Mouse (Mus musculus): ENCODE measurements around the gene Vmn1r199. TPM values are rescaled to one million over a fixed set of nuclear protein-coding genes. Genes with fewer than 3 reads are reported as not detected.
"Not testable (repeated sequence)": the region's sequence is repeated elsewhere in the genome, so short reads cannot be mapped to it uniquely, and the experiment has no call there.

Gene Vmn1r199
- polyA plus RNA-seq (2015; fragmentation: Nextera tagmentation; extraction: Ambion mirVana): not detected in 2 replicates

DNA sequence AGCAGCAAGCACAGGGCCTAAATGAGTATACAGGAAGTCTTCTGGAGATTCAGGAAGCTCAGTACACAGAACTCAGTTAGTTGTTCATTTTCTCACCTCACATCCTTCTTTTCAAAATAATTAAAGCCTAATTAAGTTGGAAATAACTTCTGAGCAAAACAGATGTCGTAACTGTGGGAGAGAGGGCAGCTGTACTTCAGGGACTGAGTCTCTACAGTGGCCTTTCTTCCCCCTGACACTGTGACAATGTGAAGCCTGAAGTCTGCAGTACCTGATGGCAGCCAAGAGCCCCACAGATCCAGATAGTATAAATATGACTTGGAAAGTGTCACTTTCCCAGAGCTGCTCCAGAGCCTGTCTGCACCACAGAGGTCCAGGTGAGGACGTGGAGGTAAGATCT lies at the start of gene Vmn1r199:
Vmn1r199 (plus strand) TSS at position 301 of the 400 bp plus-strand sequence.
- Histone ChIP-seq H3K4me3 (ENCODE audit: low read depth, low read length) (no peak within 1 kb of the TSS), H3K4me2 (ENCODE audit: low read depth, low read length) (no peak within 1 kb of the TSS), H3K9me3 (replicated peaks; ENCODE audit: control insufficient read depth, low read length) (no peaks in the 10 kb centered on the region), H3K27ac (ENCODE audit: low read length) (no peak within 1 kb of the TSS), H3K9ac (ENCODE audit: low read depth, low read length) (no peak within 1 kb of the TSS), H3K4me1 (ENCODE audit: control insufficient read depth, low read depth, low read length) (no peaks in the 10 kb centered on the region), H3K36me3 (ENCODE audit: control insufficient read depth, insufficient read depth) (no peaks in the 10 kb centered on the region), H3K27me3 (ENCODE audit: control insufficient read depth, insufficient read depth, low read depth, low read length) (no peaks in the 10 kb centered on the region)
- no peak for ATAC-seq (ENCODE audit: low read depth)
- WGBS (ENCODE audit: insufficient replicate concordance): 52% methylated on average over 2 of the region's 2 CpGs

DNA sequence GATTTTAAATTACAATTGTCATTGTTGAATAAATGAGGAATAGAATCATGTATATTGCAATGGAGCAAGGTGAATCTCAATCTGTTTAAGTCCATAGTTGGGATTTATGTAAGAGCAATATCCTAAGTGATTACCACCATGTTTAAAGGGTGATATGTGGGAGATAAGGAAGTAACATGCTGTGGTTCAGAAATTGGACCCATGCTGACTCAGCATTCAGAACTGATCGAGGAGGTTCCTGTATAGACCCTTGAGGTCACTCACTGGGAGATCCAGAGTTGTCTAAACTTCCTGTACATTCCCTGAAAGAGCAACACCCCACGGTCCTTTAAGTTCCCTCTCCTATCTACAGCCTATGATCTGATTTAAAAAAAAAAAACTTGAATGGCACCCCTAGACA lies 46.3 kb upstream of the Vmn1r199 start:
- H3K27ac ChIP-seq (ENCODE audit: low read length): no peak overlapping the region
- no peaks in the 10 kb centered on the region for H3K9me3 ChIP-seq (replicated peaks; ENCODE audit: control insufficient read depth, low read length)
- H3K4me3 ChIP-seq (ENCODE audit: low read depth, low read length): no peak overlapping the region
- 28% methylated on average over 2 of the region's 2 CpGs for WGBS (ENCODE audit: insufficient replicate concordance)
- no peaks in the 10 kb centered on the region for H3K27me3 ChIP-seq (ENCODE audit: control insufficient read depth, insufficient read depth, low read depth, low read length)
- no peaks in the 10 kb centered on the region for H3K4me1 ChIP-seq (ENCODE audit: control insufficient read depth, low read depth, low read length)
- ATAC-seq (ENCODE audit: low read depth): no peak
- H3K9ac ChIP-seq (ENCODE audit: low read depth, low read length): no peak overlapping the region
- no peak overlapping the region for H3K4me2 ChIP-seq (ENCODE audit: low read depth, low read length)
- H3K36me3 ChIP-seq (ENCODE audit: control insufficient read depth, insufficient read depth): no peaks in the 10 kb centered on the region

DNA sequence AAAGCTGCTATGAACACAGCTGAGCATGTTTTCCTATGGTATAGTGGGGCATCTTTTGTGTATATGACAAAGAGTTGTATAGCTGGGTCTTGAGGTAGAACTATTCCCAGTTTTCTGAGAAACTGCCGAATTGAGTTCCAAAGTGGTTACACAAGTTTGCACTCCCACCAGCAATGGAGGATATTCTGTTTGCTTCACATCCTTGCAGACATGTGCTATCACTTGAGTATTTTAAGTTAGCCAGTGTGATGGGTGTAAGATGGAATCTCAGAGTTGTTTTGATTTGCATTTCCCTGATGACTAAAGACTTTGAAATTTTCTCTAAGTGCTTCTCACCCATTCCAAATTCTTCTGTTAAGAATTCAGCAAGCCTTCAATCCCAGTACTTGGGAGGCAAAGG lies 44.1 kb upstream of the Vmn1r199 start:
- no peaks in the 10 kb centered on the region for H3K27me3 ChIP-seq (ENCODE audit: control insufficient read depth, insufficient read depth, low read depth, low read length)
- no peaks in the 10 kb centered on the region for H3K9me3 ChIP-seq (replicated peaks; ENCODE audit: control insufficient read depth, low read length)
- no peak overlapping the region for H3K4me2 ChIP-seq (ENCODE audit: low read depth, low read length)
- 51% methylated on average over 1 of the region's 1 CpGs for WGBS (ENCODE audit: insufficient replicate concordance)
- H3K4me3 ChIP-seq (ENCODE audit: low read depth, low read length): no peak overlapping the region
- no peaks in the 10 kb centered on the region for H3K4me1 ChIP-seq (ENCODE audit: control insufficient read depth, low read depth, low read length)
- ATAC-seq (ENCODE audit: low read depth): no peak
- no peak overlapping the region for H3K27ac ChIP-seq (ENCODE audit: low read length)
- no peak overlapping the region for H3K9ac ChIP-seq (ENCODE audit: low read depth, low read length)
- no peaks in the 10 kb centered on the region for H3K36me3 ChIP-seq (ENCODE audit: control insufficient read depth, insufficient read depth)

DNA sequence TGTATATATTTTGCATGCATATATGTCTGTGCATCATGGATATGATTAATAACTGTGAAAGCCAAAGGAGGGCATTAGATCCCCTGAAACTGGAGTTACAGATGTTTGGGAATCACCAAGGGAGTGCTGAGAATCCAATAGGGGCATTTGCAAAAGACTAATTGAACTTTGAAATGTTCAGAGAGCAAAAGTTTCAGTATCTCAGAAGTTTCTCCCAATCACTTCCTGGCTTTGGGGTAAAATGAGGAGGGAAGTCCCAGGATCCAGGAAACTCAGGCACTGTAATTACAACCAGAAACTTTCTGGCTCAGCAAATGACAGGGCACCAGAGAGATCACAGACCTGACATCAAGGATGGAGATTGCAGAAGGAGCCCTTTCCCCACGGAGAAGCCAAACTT lies 29.6 kb upstream of the Vmn1r199 start, which contains the start of gene Vmn1r198:
Vmn1r198 (plus strand) TSS at position 301 of the 400 bp plus-strand sequence.
- Histone ChIP-seq H3K27ac (ENCODE audit: low read length) (no peak within 1 kb of the TSS), H3K9ac (ENCODE audit: low read depth, low read length) (no peak within 1 kb of the TSS)
- WGBS (ENCODE audit: insufficient replicate concordance): 17% methylated on average over 1 of the region's 1 CpGs

DNA sequence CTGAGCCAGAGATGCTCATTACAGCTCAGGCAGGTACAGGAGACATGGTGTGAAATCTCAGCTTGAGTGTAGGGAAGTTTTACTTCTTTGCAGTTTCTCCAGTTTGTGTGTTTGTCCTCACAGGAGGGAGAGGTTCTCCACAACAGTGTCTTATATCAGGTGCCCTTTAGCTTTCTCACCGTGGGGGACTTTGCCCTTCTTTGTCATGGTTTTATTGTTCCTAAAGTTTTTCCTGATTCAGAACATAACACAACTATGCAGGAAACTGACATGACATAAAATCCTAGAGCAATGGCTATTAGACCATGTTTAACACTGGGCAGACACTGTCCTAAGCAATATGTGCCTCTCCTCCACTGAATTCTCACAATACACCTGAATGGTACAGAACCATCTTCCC lies 28.8 kb upstream of the Vmn1r199 start:
- Histone ChIP-seq H3K9me3 (replicated peaks; ENCODE audit: control insufficient read depth, low read length) (no peaks in the 10 kb centered on the region), H3K9ac (ENCODE audit: low read depth, low read length) (no peak overlapping the region), H3K4me3 (ENCODE audit: low read depth, low read length) (no peak overlapping the region), H3K27ac (ENCODE audit: low read length) (no peak overlapping the region), H3K4me2 (ENCODE audit: low read depth, low read length) (no peak overlapping the region), H3K4me1 (ENCODE audit: control insufficient read depth, low read depth, low read length) (no peaks in the 10 kb centered on the region), H3K27me3 (ENCODE audit: control insufficient read depth, insufficient read depth, low read depth, low read length) (no peaks in the 10 kb centered on the region), H3K36me3 (ENCODE audit: control insufficient read depth, insufficient read depth) (no peaks in the 10 kb centered on the region)
- ATAC-seq (ENCODE audit: low read depth): no peak
- WGBS (ENCODE audit: insufficient replicate concordance): 67% methylated on average over 1 of the region's 1 CpGs

More for the DNA sequence above, 29.6 kb upstream of the Vmn1r199 start, which contains the start of gene Vmn1r198:
- H3K4me2 ChIP-seq (ENCODE audit: low read depth, low read length): no peak within 1 kb of the TSS
- H3K4me3 ChIP-seq (ENCODE audit: low read depth, low read length): no peak within 1 kb of the TSS
- no peaks in the 10 kb centered on the region for H3K4me1 ChIP-seq (ENCODE audit: control insufficient read depth, low read depth, low read length)
- no peak for ATAC-seq (ENCODE audit: low read depth)
- no peaks in the 10 kb centered on the region for H3K9me3 ChIP-seq (replicated peaks; ENCODE audit: control insufficient read depth, low read length)
- no peaks in the 10 kb centered on the region for H3K27me3 ChIP-seq (ENCODE audit: control insufficient read depth, insufficient read depth, low read depth, low read length)
- no peaks in the 10 kb centered on the region for H3K36me3 ChIP-seq (ENCODE audit: control insufficient read depth, insufficient read depth)

DNA sequence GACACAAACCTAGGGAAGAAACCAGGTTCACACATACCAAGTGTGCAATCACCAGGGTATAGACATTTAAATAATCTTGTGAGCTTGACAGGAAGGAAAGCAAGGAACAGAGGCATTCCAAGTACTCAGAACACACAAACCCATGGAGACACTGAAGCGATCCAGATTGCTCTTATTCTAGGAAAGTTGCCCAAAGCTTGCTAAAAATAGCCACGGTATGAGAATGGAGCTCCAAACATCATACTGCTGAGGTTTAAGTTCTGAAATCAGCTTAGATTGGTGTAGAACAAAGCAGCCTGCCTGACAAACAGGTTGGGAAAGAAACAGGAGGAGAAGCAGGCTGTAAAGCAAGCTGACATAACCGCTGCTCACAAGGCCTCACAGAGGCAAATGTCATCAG lies 1.5 kb downstream of the Vmn1r199 start:
- H3K27me3 ChIP-seq (ENCODE audit: control insufficient read depth, insufficient read depth, low read depth, low read length); H3K4me2 ChIP-seq (ENCODE audit: low read depth, low read length); H3K9ac ChIP-seq (ENCODE audit: low read depth, low read length); H3K4me1 ChIP-seq (ENCODE audit: control insufficient read depth, low read depth, low read length); H3K27ac ChIP-seq (ENCODE audit: low read length); ATAC-seq (ENCODE audit: low read depth); H3K9me3 ChIP-seq (replicated peaks; ENCODE audit: control insufficient read depth, low read length); H3K4me3 ChIP-seq (ENCODE audit: low read depth, low read length); H3K36me3 ChIP-seq (ENCODE audit: control insufficient read depth, insufficient read depth): not testable (repeated sequence)
- 44% methylated on average over 3 of the region's 3 CpGs for WGBS (ENCODE audit: insufficient replicate concordance)

DNA sequence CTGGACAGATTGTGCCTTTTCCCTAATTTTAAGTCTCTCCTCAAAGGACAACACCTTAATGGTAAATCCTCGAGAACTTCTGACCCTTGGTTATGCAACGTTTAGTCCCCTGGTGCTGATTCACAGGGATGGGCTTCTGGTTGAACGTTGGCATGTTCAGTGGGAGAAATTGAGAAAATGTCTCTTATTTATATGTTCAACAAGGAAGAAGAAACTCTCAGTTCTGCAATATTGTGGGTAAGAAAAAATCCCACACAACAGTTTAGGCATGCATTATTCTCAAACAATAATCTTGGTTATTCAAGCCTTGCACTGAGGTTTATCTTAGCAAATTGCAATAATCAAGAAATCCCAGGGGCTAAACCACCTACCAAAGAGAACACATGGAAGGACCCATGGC lies 3.8 kb downstream of the Vmn1r199 start:
- H3K27ac ChIP-seq (ENCODE audit: low read length): no peak overlapping the region
- no peak overlapping the region for H3K9ac ChIP-seq (ENCODE audit: low read depth, low read length)
- no peak overlapping the region for H3K4me3 ChIP-seq (ENCODE audit: low read depth, low read length)
- no peaks in the 10 kb centered on the region for H3K27me3 ChIP-seq (ENCODE audit: control insufficient read depth, insufficient read depth, low read depth, low read length)
- H3K36me3 ChIP-seq (ENCODE audit: control insufficient read depth, insufficient read depth): no peaks in the 10 kb centered on the region
- H3K9me3 ChIP-seq (replicated peaks; ENCODE audit: control insufficient read depth, low read length): no peaks in the 10 kb centered on the region
- no peaks in the 10 kb centered on the region for H3K4me1 ChIP-seq (ENCODE audit: control insufficient read depth, low read depth, low read length)
- 54% methylated on average over 3 of the region's 3 CpGs for WGBS (ENCODE audit: insufficient replicate concordance)
- no peak for ATAC-seq (ENCODE audit: low read depth)
- no peak overlapping the region for H3K4me2 ChIP-seq (ENCODE audit: low read depth, low read length)

DNA sequence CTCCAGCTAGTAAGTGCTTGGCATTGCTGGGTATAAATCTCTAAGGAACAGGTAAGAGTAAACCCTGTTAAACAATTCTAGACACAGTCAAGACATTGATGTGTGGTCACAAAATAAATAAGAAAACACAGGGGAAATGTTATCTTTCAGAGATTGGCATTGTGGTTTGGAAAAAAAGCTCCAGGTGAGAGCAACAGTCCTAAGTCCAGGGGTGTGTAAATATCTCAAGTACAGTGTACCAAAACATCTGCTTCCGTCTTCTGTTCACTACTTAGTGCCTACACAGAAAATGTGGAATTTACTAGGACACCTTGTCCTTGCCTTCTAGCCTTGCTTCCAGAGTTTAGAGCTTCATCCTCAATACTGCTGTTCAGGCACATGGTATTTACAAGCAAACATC lies 7.4 kb downstream of the Vmn1r199 start:
- Histone ChIP-seq H3K4me2 (ENCODE audit: low read depth, low read length) (no peak overlapping the region), H3K4me3 (ENCODE audit: low read depth, low read length) (no peak overlapping the region), H3K4me1 (ENCODE audit: control insufficient read depth, low read depth, low read length) (no peaks in the 10 kb centered on the region), H3K9ac (ENCODE audit: low read depth, low read length) (no peak overlapping the region), H3K36me3 (ENCODE audit: control insufficient read depth, insufficient read depth) (no peaks in the 10 kb centered on the region), H3K27ac (ENCODE audit: low read length) (no peak overlapping the region), H3K9me3 (replicated peaks; ENCODE audit: control insufficient read depth, low read length) (no peaks in the 10 kb centered on the region), H3K27me3 (ENCODE audit: control insufficient read depth, insufficient read depth, low read depth, low read length) (no peaks in the 10 kb centered on the region)
- no peak for ATAC-seq (ENCODE audit: low read depth)
- 74% methylated on average over 1 of the region's 1 CpGs for WGBS (ENCODE audit: insufficient replicate concordance)

DNA sequence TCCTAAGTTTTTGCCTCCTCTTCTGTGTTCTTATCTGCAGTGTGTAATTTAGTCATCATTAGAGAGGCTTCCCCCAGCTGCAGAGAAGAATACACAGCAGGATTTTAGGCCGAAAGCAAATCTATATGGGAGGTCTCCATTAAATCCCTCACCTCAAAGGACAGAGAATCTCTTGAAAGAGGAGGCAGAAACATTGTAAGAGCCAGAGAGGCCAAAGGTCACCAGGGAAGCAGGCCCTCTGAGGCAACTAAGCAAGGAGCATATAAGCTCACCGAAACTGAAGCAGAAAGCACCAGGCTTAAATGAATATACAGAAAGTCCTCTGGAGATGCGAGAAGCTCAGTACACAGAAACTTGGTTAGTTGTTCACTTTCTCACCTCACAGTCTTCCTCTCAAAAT lies 10.5 kb downstream of the Vmn1r199 start, which contains the start of gene Vmn1r200:
Vmn1r200 (plus strand) TSS at position 301 of the 400 bp plus-strand sequence.
- H3K9me3 ChIP-seq (replicated peaks; ENCODE audit: control insufficient read depth, low read length): no peaks in the 10 kb centered on the region
- H3K4me1 ChIP-seq (ENCODE audit: control insufficient read depth, low read depth, low read length): no peaks in the 10 kb centered on the region
- no peak for ATAC-seq (ENCODE audit: low read depth)
- no peak within 1 kb of the TSS for H3K27ac ChIP-seq (ENCODE audit: low read length)
- no peaks in the 10 kb centered on the region for H3K36me3 ChIP-seq (ENCODE audit: control insufficient read depth, insufficient read depth)
- no peak within 1 kb of the TSS for H3K9ac ChIP-seq (ENCODE audit: low read depth, low read length)
- H3K27me3 ChIP-seq (ENCODE audit: control insufficient read depth, insufficient read depth, low read depth, low read length): no peaks in the 10 kb centered on the region
- no peak within 1 kb of the TSS for H3K4me2 ChIP-seq (ENCODE audit: low read depth, low read length)
- WGBS (ENCODE audit: insufficient replicate concordance): 61% methylated on average over 3 of the region's 3 CpGs
- H3K4me3 ChIP-seq (ENCODE audit: low read depth, low read length): no peak within 1 kb of the TSS
